Mouse (Mus musculus): ENCODE measurements around the gene Vwc2l. TPM values are rescaled to one million over a fixed set of nuclear protein-coding genes. Genes with fewer than 3 reads are reported as not detected.

The Vwc2l gene
- polyA plus RNA-seq, 1 experiment from 2014 or later = 0.09 TPM

- WGBS = 86% methylated on average over 12 of the region's 12 CpGs
- no peaks in the 10 kb centered on the region for H3K27me3 ChIP-seq (ENCODE audit: poor library complexity, severe bottlenecking)
- no peak for DNase-seq (ENCODE audit: extremely low spot score, low spot score)
- H3K36me3 ChIP-seq (replicated peaks) = no peaks in the 10 kb centered on the region
- no peak overlapping the region for H3K4me3 ChIP-seq
- H3K4me1 ChIP-seq = no peaks in the 10 kb centered on the region
- H3K27ac ChIP-seq = no peak overlapping the region
- no peaks in the 10 kb centered on the region for H3K9me3 ChIP-seq
Measured at GRCm38 (mm10) chr1:70851633-70852390, 126.3 kb downstream of the Vwc2l start.

GRCm38 (mm10) chr1:70853446-70853845 lies 127.9 kb downstream of the Vwc2l start:
- Histone ChIP-seq H3K4me3 (no peak overlapping the region), H3K9me3 (no peaks in the 10 kb centered on the region), H3K27ac (no peak overlapping the region), H3K27me3 (ENCODE audit: poor library complexity, severe bottlenecking) (no peaks in the 10 kb centered on the region), H3K4me1 (no peaks in the 10 kb centered on the region), H3K36me3 (replicated peaks) (no peaks in the 10 kb centered on the region)
- no peak for DNase-seq (ENCODE audit: extremely low spot score, low spot score)
- WGBS = 92% methylated on average over 11 of the region's 11 CpGs

- Histone ChIP-seq H3K4me3 (no peak overlapping the region), H3K27ac (no peak overlapping the region), H3K36me3 (replicated peaks) (no peaks in the 10 kb centered on the region), H3K27me3 (ENCODE audit: poor library complexity, severe bottlenecking) (no peaks in the 10 kb centered on the region), H3K9me3 (no peaks in the 10 kb centered on the region), H3K4me1 (no peaks in the 10 kb centered on the region)
- 88% methylated on average over 5 of the region's 5 CpGs for WGBS
- no peak for DNase-seq (ENCODE audit: extremely low spot score, low spot score)
Measured at GRCm38 (mm10) chr1:70855912-70856311, 130.4 kb downstream of the Vwc2l start.

GRCm38 (mm10) chr1:70861672-70862071 lies 136.2 kb downstream of the Vwc2l start:
- no peaks in the 10 kb centered on the region for H3K9me3 ChIP-seq
- DNase-seq (ENCODE audit: extremely low spot score, low spot score) = no peak
- 71% methylated on average over 2 of the region's 2 CpGs for WGBS
- no peaks in the 10 kb centered on the region for H3K4me1 ChIP-seq
- no peak overlapping the region for H3K4me3 ChIP-seq
- no peaks in the 10 kb centered on the region for H3K36me3 ChIP-seq (replicated peaks)
- no peak overlapping the region for H3K27ac ChIP-seq
- no peaks in the 10 kb centered on the region for H3K27me3 ChIP-seq (ENCODE audit: poor library complexity, severe bottlenecking)

GRCm38 (mm10) chr1:70866137-70866536 lies 140.6 kb downstream of the Vwc2l start:
- Histone ChIP-seq H3K27ac (no peak overlapping the region), H3K9me3 (no peaks in the 10 kb centered on the region), H3K4me3 (no peak overlapping the region), H3K36me3 (replicated peaks) (no peaks in the 10 kb centered on the region), H3K27me3 (ENCODE audit: poor library complexity, severe bottlenecking) (no peaks in the 10 kb centered on the region), H3K4me1 (no peaks in the 10 kb centered on the region)
- no peak for DNase-seq (ENCODE audit: extremely low spot score, low spot score)
- 87% methylated on average over 5 of the region's 5 CpGs for WGBS

- no peaks in the 10 kb centered on the region for H3K27me3 ChIP-seq (ENCODE audit: poor library complexity, severe bottlenecking)
- no peaks in the 10 kb centered on the region for H3K36me3 ChIP-seq (replicated peaks)
- no peak overlapping the region for H3K4me3 ChIP-seq
- DNase-seq (ENCODE audit: extremely low spot score, low spot score) = no peak
- H3K27ac ChIP-seq = no peak overlapping the region
- no peaks in the 10 kb centered on the region for H3K9me3 ChIP-seq
- no peaks in the 10 kb centered on the region for H3K4me1 ChIP-seq
- 87% methylated on average over 2 of the region's 2 CpGs for WGBS
Measured at GRCm38 (mm10) chr1:70880496-70880895, 155.0 kb downstream of the Vwc2l start.

GRCm38 (mm10) chr1:70881269-70881668 lies 155.8 kb downstream of the Vwc2l start:
- DNase-seq (ENCODE audit: extremely low spot score, low spot score) = no peak
- Histone ChIP-seq H3K36me3 (replicated peaks) (no peaks in the 10 kb centered on the region), H3K9me3 (no peaks in the 10 kb centered on the region), H3K27ac (no peak overlapping the region), H3K4me1 (no peaks in the 10 kb centered on the region), H3K27me3 (ENCODE audit: poor library complexity, severe bottlenecking) (no peaks in the 10 kb centered on the region), H3K4me3 (no peak overlapping the region)
- 80% methylated on average over 3 of the region's 3 CpGs for WGBS

- H3K9me3 ChIP-seq = no peaks in the 10 kb centered on the region
- H3K4me3 ChIP-seq = no peak overlapping the region
- no peaks in the 10 kb centered on the region for H3K4me1 ChIP-seq
- no peaks in the 10 kb centered on the region for H3K36me3 ChIP-seq (replicated peaks)
- 93% methylated on average over 4 of the region's 4 CpGs for WGBS
- no peaks in the 10 kb centered on the region for H3K27me3 ChIP-seq (ENCODE audit: poor library complexity, severe bottlenecking)
- DNase-seq (ENCODE audit: extremely low spot score, low spot score) = no peak
- no peak overlapping the region for H3K27ac ChIP-seq
Measured at GRCm38 (mm10) chr1:70884156-70884555, 158.6 kb downstream of the Vwc2l start.

GRCm38 (mm10) chr1:70902311-70902710 lies 176.8 kb downstream of the Vwc2l start:
- Histone ChIP-seq H3K4me1 (no peaks in the 10 kb centered on the region), H3K27me3 (ENCODE audit: poor library complexity, severe bottlenecking) (no peaks in the 10 kb centered on the region), H3K4me3 (no peak overlapping the region), H3K9me3 (no peaks in the 10 kb centered on the region), H3K36me3 (replicated peaks) (no peaks in the 10 kb centered on the region), H3K27ac (no peak overlapping the region)
- whole genome bisulfite sequencing = 69% methylated on average over 3 of the region's 3 CpGs
- DNase-seq (ENCODE audit: extremely low spot score, low spot score) = no peak

- WGBS = 91% methylated on average over 2 of the region's 2 CpGs
- no peaks in the 10 kb centered on the region for H3K9me3 ChIP-seq
Measured at GRCm38 (mm10) chr1:70907366-70907765, 181.9 kb downstream of the Vwc2l start.

GRCm38 (mm10) chr1:70911235-70911634 lies 185.7 kb downstream of the Vwc2l start:
- no peaks in the 10 kb centered on the region for H3K36me3 ChIP-seq (replicated peaks)
- WGBS = 69% methylated on average over 4 of the region's 4 CpGs

More at GRCm38 (mm10) chr1:70907366-70907765, 181.9 kb downstream of the Vwc2l start:
- Histone ChIP-seq H3K4me1 (no peaks in the 10 kb centered on the region), H3K27me3 (ENCODE audit: poor library complexity, severe bottlenecking) (no peaks in the 10 kb centered on the region), H3K36me3 (replicated peaks) (no peaks in the 10 kb centered on the region), H3K27ac (no peak overlapping the region), H3K4me3 (no peak overlapping the region)
- no peak for DNase-seq (ENCODE audit: extremely low spot score, low spot score)

GRCm38 (mm10) chr1:70913071-70913470 lies 187.6 kb downstream of the Vwc2l start:
- H3K27me3 ChIP-seq (ENCODE audit: poor library complexity, severe bottlenecking) = no peaks in the 10 kb centered on the region
- H3K27ac ChIP-seq = no peak overlapping the region
- H3K4me1 ChIP-seq = no peaks in the 10 kb centered on the region
- no peaks in the 10 kb centered on the region for H3K9me3 ChIP-seq
- DNase-seq (ENCODE audit: extremely low spot score, low spot score) = no peak
- H3K4me3 ChIP-seq = no peak overlapping the region
- 70% methylated on average over 9 of the region's 9 CpGs for WGBS
- no peaks in the 10 kb centered on the region for H3K36me3 ChIP-seq (replicated peaks)

More at GRCm38 (mm10) chr1:70911235-70911634, 185.7 kb downstream of the Vwc2l start:
- Histone ChIP-seq H3K4me1 (no peaks in the 10 kb centered on the region), H3K9me3 (no peaks in the 10 kb centered on the region), H3K27ac (no peak overlapping the region), H3K4me3 (no peak overlapping the region), H3K27me3 (ENCODE audit: poor library complexity, severe bottlenecking) (no peaks in the 10 kb centered on the region)
- DNase-seq (ENCODE audit: extremely low spot score, low spot score) = no peak

- WGBS = 88% methylated on average over 2 of the region's 2 CpGs
Measured at GRCm38 (mm10) chr1:70918173-70919036, 192.9 kb downstream of the Vwc2l start.

More at GRCm38 (mm10) chr1:70918173-70919036, 192.9 kb downstream of the Vwc2l start:
- Histone ChIP-seq H3K36me3 (replicated peaks) (no peaks in the 10 kb centered on the region), H3K9me3 (no peaks in the 10 kb centered on the region), H3K27ac (no peak overlapping the region), H3K4me3 (no peak overlapping the region), H3K27me3 (ENCODE audit: poor library complexity, severe bottlenecking) (no peaks in the 10 kb centered on the region), H3K4me1 (no peaks in the 10 kb centered on the region)
- DNase-seq (ENCODE audit: extremely low spot score, low spot score) = no peak

All from forebrain, embryonic 10.5 days (tissue).